Mouse (Mus musculus) stomach, embryonic 15.5 days (tissue): Measurements from ENCODE around the gene Pcsk5. TPM values are rescaled to one million over a fixed set of nuclear protein-coding genes. Genes with fewer than 3 reads are reported as not detected.

ENCODE experiments used
- ATAC-seq: fragments of 200-750 bp; cut with Nextera tagmentation; 2 replicates; pipeline ENCODE4 v1.8.0; 2017; ENCODE audit warnings: low read depth, moderate number of reproducible peaks, moderate TSS enrichment; ENCODE audit not compliant: insufficient read depth, low FRiP score
- H3K27ac ChIP-seq: fragments of 300-500 bp; sonication (generic); 2 replicates; pipeline ENCODE4 v1.5.1; 2015; ENCODE audit warnings: mild to moderate bottlenecking, inconsistent platforms
- H3K27me3 ChIP-seq: fragments of 300-500 bp; sonication (generic); replicated peaks from 2 replicates; pipeline ENCODE4 v1.6.1; 2015; ENCODE audit warnings: inconsistent platforms
- H3K36me3 ChIP-seq: fragments of 300-500 bp; sonication (generic); 2 replicates; pipeline ENCODE4 v1.6.1; 2015; ENCODE audit warnings: inconsistent platforms
- H3K4me1 ChIP-seq: fragments of 300-500 bp; sonication (generic); 2 replicates; pipeline ENCODE4 v1.6.1; 2015; ENCODE audit warnings: inconsistent platforms
- H3K4me2 ChIP-seq: fragments of 300-500 bp; sonication (generic); 2 replicates; pipeline ENCODE4 v1.6.1; 2015; ENCODE audit warnings: mild to moderate bottlenecking, inconsistent platforms
- H3K4me3 ChIP-seq: fragments of 300-500 bp; sonication (generic); replicated peaks from 2 replicates; pipeline ENCODE4 v1.5.1; 2015; ENCODE audit warnings: inconsistent platforms
- H3K9ac ChIP-seq: fragments of 300-500 bp; sonication (generic); 2 replicates; pipeline ENCODE4 v1.6.1; 2015; ENCODE audit warnings: inconsistent platforms
- H3K9me3 ChIP-seq: fragments of 300-500 bp; sonication (generic); 2 replicates; pipeline ENCODE4 v1.6.1; 2016; ENCODE audit warnings: inconsistent platforms
- WGBS: fragments of 180-500 bp; shearing (Covaris S2); methylation state at CpG from one replicate; pipeline ENCODE4 v1.1.7; 2015; 5-methylcytosine and 5-hydroxymethylcytosine counted together
- polyA plus RNA-seq: library from polyadenylated mRNA; unstranded; fragments of >200 nt; fragmentation: Nextera tagmentation; extraction: Ambion mirVana; gene quantifications from 2 replicates; pipeline ENCODE4 v1.2.1, GENCODE M21; 2015

Pcsk5 gene
- polyA plus RNA-seq, 1 experiment from 2014 or later, result 18.0 TPM

GRCm38 (mm10) chr19:17436651-17437050, 400.8 kb downstream of the Pcsk5 start:
- Histone ChIP-seq H3K4me1 (no peaks in the 10 kb centered on the region), H3K27ac (no peak overlapping the region), H3K36me3 (no peaks in the 10 kb centered on the region), H3K9ac (no peak overlapping the region), H3K4me2 (no peak overlapping the region), H3K4me3 (no peak overlapping the region), H3K9me3 (no peaks in the 10 kb centered on the region), H3K27me3 (no peaks in the 10 kb centered on the region)
- no peak for ATAC-seq
- WGBS, result 85% methylated on average over 1 of the region's 1 CpGs

GRCm38 (mm10) chr19:17428561-17428914, 408.9 kb downstream of the Pcsk5 start:
- no peaks in the 10 kb centered on the region for H3K36me3 ChIP-seq
- no peak for ATAC-seq
- no peaks in the 10 kb centered on the region for H3K27me3 ChIP-seq
- H3K9me3 ChIP-seq, result no peaks in the 10 kb centered on the region
- no peaks in the 10 kb centered on the region for H3K4me1 ChIP-seq
- WGBS, result 69% methylated on average over 2 of the region's 2 CpGs
- no peak overlapping the region for H3K9ac ChIP-seq
- H3K27ac ChIP-seq, result no peak overlapping the region
- H3K4me3 ChIP-seq, result no peak overlapping the region
- H3K4me2 ChIP-seq, result no peak overlapping the region

DNA sequence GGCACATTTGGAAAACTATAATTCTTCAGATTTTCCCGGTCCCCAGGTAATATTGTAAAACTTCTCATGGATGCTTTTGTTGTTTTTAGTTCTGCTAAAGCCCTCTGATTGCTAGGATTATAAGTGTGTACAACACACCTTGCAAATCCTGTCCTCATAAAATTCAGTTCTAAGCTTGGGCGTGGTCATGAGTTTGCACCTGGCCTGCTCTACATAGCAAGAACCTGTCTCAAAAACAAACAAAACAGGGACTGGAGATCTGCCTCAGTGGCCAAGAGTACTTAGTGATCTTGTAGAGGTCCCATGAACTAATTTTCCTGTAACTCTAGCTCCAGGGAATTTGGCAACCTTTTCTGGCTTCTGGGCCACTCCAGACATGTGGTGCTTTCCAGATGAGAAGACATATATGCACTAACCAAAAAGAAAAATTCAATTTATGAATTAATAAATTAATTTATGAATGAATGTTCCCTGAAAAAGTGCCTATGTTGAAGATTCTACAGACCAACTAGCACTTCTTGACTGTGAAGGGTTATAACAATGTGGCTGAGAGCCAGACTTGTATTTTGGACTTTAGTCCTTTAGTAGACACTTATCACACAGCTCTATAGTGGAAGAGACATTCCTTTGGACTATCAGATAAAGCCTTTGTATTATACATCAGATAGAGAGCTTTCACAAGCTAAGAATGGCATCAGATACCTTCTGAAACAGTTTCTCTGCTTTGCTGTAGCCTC, 409.4 kb downstream of the Pcsk5 start:
- no peaks in the 10 kb centered on the region for H3K9me3 ChIP-seq
- no peaks in the 10 kb centered on the region for H3K36me3 ChIP-seq
- no peaks in the 10 kb centered on the region for H3K4me1 ChIP-seq
- H3K4me3 ChIP-seq, result no peak overlapping the region
- H3K9ac ChIP-seq, result no peak overlapping the region
- 83% methylated on average over 2 of the region's 2 CpGs for WGBS
- no peak overlapping the region for H3K27ac ChIP-seq
- ATAC-seq, result no peak
- H3K4me2 ChIP-seq, result no peak overlapping the region
- no peaks in the 10 kb centered on the region for H3K27me3 ChIP-seq

DNA sequence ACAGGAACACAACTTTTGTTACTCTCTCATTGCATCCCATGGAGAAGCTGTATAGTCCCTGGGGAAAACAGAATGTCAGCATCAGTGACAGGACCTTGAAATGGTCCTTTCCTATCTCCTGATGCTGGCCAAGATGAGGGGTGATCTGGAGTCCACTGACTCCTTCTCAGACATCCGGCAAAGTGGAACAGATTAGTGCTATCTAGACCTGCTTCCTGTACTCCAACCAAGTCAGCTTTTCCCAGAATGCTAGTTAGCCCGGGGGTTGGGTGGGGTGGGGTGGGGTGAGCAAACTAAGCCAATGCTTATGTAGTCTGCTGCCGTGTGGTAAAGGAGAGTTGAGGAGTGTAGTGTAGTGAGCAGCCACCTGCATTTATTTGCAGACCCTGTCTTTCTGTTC, 414.1 kb downstream of the Pcsk5 start:
- Histone ChIP-seq H3K27me3 (no peaks in the 10 kb centered on the region), H3K9me3 (no peaks in the 10 kb centered on the region), H3K27ac (no peak overlapping the region), H3K9ac (no peak overlapping the region), H3K4me1 (no peaks in the 10 kb centered on the region), H3K36me3 (no peaks in the 10 kb centered on the region), H3K4me2 (no peak overlapping the region), H3K4me3 (no peak overlapping the region)
- 55% methylated on average over 3 of the region's 3 CpGs for WGBS
- ATAC-seq, result no peak

DNA sequence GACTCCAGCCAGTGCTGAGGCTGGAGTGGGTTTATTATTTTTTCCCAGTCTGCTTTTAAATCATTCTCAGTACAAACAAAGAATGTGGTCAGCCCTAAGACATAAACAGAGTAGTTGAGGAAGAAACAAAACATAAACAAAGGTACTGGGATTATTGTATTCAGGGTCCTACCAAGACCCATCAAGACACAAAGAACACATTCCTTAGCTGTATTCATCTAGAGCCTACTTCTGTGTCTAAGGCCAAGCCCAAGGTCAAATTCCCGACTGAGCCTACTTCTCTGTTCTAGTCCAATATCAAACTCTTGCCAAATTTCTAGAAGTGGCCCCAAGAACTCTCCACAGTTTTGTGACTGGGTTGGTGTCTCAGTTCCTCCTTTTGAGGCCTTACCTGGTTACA, 419.6 kb downstream of the Pcsk5 start:
- Histone ChIP-seq H3K27ac (no peak overlapping the region), H3K9me3 (no peaks in the 10 kb centered on the region), H3K4me1 (no peaks in the 10 kb centered on the region), H3K27me3 (no peaks in the 10 kb centered on the region), H3K4me2 (no peak overlapping the region), H3K36me3 (no peaks in the 10 kb centered on the region), H3K4me3 (no peak overlapping the region), H3K9ac (no peak overlapping the region)
- no peak for ATAC-seq
- 74% methylated on average over 1 of the region's 1 CpGs for WGBS

- H3K27ac ChIP-seq, result no peak overlapping the region
- no peaks in the 10 kb centered on the region for H3K4me1 ChIP-seq
- H3K36me3 ChIP-seq, result no peaks in the 10 kb centered on the region
- no peaks in the 10 kb centered on the region for H3K27me3 ChIP-seq
- no peak for ATAC-seq
- H3K9ac ChIP-seq, result no peak overlapping the region
- WGBS, result 50% methylated on average over 4 of the region's 4 CpGs
- no peaks in the 10 kb centered on the region for H3K9me3 ChIP-seq
- H3K4me3 ChIP-seq, result no peak overlapping the region
- no peak overlapping the region for H3K4me2 ChIP-seq
Measured at GRCm38 (mm10) chr19:17412915-17413459, 424.4 kb downstream of the Pcsk5 start.

DNA sequence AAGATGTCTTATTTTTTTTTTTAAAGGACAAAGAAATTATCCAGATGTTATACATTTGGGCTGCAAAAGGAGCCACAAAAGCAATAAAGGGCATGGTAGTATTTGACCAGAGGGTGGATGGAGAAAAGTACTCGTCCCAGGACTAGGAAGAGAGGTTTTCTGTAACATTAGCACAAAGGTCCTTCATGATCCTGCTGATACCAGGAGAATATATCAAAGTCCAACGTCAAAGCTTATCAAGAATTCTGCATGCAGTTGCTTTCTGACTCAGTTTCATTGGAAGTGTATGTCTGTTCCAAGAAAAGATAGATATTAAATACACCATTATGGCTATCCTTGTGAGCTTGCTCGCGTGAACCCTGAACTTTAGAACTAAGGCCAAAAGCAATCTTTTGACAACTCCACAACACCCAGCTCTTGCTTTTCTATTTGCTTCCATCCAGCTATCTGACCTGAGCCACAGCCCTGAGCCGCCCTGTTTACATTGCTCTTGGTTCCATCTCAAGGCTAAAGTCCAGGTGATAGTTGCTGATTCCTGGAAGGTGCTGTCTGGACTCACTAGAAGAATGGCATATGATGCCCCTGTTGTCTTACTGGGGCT, 426.9 kb downstream of the Pcsk5 start:
- WGBS, result 55% methylated on average over 5 of the region's 5 CpGs
- H3K27ac ChIP-seq, result no peak overlapping the region
- ATAC-seq, result peak; percentile 73
- no peak overlapping the region for H3K9ac ChIP-seq
- H3K4me3 ChIP-seq, result no peak overlapping the region
- no peaks in the 10 kb centered on the region for H3K4me1 ChIP-seq
- no peaks in the 10 kb centered on the region for H3K9me3 ChIP-seq
- H3K27me3 ChIP-seq, result no peaks in the 10 kb centered on the region
- H3K4me2 ChIP-seq, result no peak overlapping the region
- H3K36me3 ChIP-seq, result no peaks in the 10 kb centered on the region

DNA sequence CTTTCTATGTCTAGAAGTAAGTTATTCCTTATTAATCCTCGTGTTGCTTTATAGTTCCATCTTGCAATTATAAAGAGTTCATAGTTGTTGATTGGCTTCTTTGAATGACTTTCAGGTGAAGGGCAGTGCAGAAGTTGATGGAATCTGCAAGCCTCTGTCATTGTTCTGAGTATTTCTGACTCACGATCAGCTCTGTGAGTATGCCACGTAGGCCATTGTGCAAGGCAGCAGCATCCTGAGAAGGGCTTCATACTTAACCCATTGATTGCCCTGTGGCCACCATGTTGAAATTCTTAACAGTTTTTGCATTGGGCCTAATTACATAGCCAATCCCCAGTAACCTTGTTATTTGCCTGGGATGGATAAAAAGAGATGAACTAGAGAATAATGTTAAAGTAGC, 428.1 kb downstream of the Pcsk5 start:
- Histone ChIP-seq H3K36me3 (no peaks in the 10 kb centered on the region), H3K4me2 (no peak overlapping the region), H3K4me3 (no peak overlapping the region), H3K9ac (no peak overlapping the region), H3K27me3 (no peaks in the 10 kb centered on the region), H3K9me3 (no peaks in the 10 kb centered on the region), H3K27ac (no peak overlapping the region), H3K4me1 (no peaks in the 10 kb centered on the region)
- ATAC-seq, result no peak
- WGBS, result 51% methylated on average over 3 of the region's 3 CpGs

DNA sequence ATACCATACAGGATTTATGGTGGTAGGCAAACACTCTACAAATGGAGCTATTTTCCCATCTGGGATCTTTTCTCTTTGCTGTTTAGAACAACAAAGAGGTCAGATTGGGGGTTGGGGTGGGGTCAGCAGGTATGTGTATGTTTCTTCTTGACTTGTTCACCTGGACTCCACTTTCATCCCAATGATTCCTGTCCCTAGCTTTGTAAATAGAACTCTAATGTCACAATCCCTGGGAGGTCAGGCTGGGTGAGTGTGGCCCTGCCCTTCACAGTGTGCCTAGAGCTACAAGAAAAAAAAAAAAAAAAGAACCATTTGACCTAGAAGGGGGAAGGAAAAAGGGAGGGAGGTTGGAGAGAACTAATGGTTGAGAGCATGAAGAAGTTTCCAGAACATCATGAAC, 428.8 kb downstream of the Pcsk5 start:
- H3K9ac ChIP-seq, result no peak overlapping the region
- H3K27ac ChIP-seq, result no peak overlapping the region
- no peak overlapping the region for H3K4me2 ChIP-seq
- H3K27me3 ChIP-seq, result no peaks in the 10 kb centered on the region
- no peaks in the 10 kb centered on the region for H3K36me3 ChIP-seq
- no peak for ATAC-seq
- no peak overlapping the region for H3K4me3 ChIP-seq
- no peaks in the 10 kb centered on the region for H3K4me1 ChIP-seq
- no peaks in the 10 kb centered on the region for H3K9me3 ChIP-seq

DNA sequence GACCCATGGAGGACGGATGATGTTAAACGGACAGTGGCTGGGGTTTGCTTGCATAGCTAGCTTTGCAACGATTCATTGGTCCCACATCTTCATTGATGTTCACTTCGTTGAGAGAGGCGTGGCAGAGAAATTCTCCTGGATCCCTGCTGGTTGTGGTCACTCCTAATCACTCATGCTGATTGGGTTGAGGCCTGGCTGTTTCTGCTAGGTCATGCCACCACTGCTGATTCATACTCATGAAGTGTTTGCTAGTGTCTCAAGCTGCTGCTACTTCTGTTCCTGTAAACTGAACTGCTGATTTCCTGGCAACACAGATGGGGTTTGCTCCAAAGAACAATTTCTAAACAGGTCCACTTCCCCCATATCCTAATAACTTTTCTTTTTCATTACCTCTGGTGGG, 430.6 kb downstream of the Pcsk5 start:
- Histone ChIP-seq H3K9ac (no peak overlapping the region), H3K36me3 (no peaks in the 10 kb centered on the region), H3K27me3 (no peaks in the 10 kb centered on the region), H3K4me2 (no peak overlapping the region), H3K27ac (no peak overlapping the region), H3K4me3 (no peak overlapping the region), H3K9me3 (no peaks in the 10 kb centered on the region), H3K4me1 (no peaks in the 10 kb centered on the region)
- no peak for ATAC-seq
- 88% methylated on average over 5 of the region's 5 CpGs for WGBS

GRCm38 (mm10) chr19:17403175-17403574, 434.3 kb downstream of the Pcsk5 start:
- Histone ChIP-seq H3K9ac (no peak overlapping the region), H3K4me1 (no peaks in the 10 kb centered on the region), H3K4me3 (no peak overlapping the region), H3K36me3 (peaks cover 14% of the 10 kb centered on the region; the same call in 1 of the 2 replicates), H3K27me3 (no peaks in the 10 kb centered on the region), H3K27ac (no peak overlapping the region), H3K4me2 (no peak overlapping the region), H3K9me3 (no peaks in the 10 kb centered on the region)
- ATAC-seq, result no peak
- WGBS, result 88% methylated on average over 4 of the region's 4 CpGs

DNA sequence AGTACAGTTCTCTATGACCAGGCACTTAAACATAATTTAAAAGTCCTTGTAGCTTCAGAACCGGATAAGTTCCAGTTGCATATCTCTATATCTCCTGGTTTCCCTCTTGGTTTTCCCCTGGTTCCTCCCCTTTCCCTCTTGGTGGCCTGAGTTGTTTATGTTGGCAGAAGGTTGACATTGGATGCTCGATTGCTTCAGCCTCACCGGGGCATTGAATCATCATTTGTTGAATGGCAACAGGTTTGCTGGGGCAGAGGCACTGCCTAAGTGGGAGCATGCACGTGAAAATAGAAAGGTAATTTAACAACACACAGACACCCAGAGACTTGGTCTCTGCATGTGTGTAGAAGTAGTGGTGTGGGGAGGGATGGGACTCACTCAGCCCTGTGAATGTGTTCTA, 436.9 kb downstream of the Pcsk5 start:
- no peak overlapping the region for H3K4me3 ChIP-seq
- H3K27me3 ChIP-seq, result no peaks in the 10 kb centered on the region
- H3K9me3 ChIP-seq, result no peaks in the 10 kb centered on the region
- no peaks in the 10 kb centered on the region for H3K4me1 ChIP-seq
- no peak overlapping the region for H3K9ac ChIP-seq
- 74% methylated on average over 4 of the region's 4 CpGs for WGBS
- H3K27ac ChIP-seq, result no peak overlapping the region
- peaks cover 14% of the 10 kb centered on the region; the same call in 1 of the 2 replicates for H3K36me3 ChIP-seq
- H3K4me2 ChIP-seq, result no peak overlapping the region
- ATAC-seq, result no peak
